Mouse (Mus musculus) cerebellum, adult 2 months (tissue): Measurements from ENCODE around the gene Zbtb7a. TPM values are rescaled to one million over a fixed set of nuclear protein-coding genes. Genes with fewer than 3 reads are reported as not detected.

Experiments used
- DNase-seq, 2 experiments: peaks; one replicate each; pipeline ENCODE4 v3.0.0; 2021
- H3K27ac ChIP-seq: fragments of 200-500 bp; 2 replicates; pipeline ENCODE4 v1.5.1; 2012; ENCODE audit warnings: low read length, control low read depth, inconsistent platforms; ENCODE audit not compliant: insufficient read depth
- H3K27me3 ChIP-seq: fragments of 200-500 bp; 2 replicates; pipeline ENCODE4 v1.6.1; 2012; ENCODE audit warnings: inconsistent platforms, mild to moderate bottlenecking, low read length, moderate library complexity; ENCODE audit not compliant: control insufficient read depth, insufficient read depth
- H3K4me1 ChIP-seq: fragments of 200-500 bp; 2 replicates; pipeline ENCODE4 v1.6.1; 2011; ENCODE audit warnings: low read length; ENCODE audit not compliant: control insufficient read depth, insufficient read depth
- H3K4me3 ChIP-seq: fragments of 200-500 bp; replicated peaks from 2 replicates; pipeline ENCODE3; 2011; ENCODE audit warnings: mild to moderate bottlenecking, low read depth, low read length, control low read depth; ENCODE audit not compliant: insufficient read depth
- CTCF ChIP-seq: fragments of 200-500 bp; IDR thresholded peaks from 2 replicates; pipeline ENCODE4 v1.5.1; 2011; ENCODE audit warnings: low read depth, mild to moderate bottlenecking, control low read depth, low read length, moderate library complexity, borderline replicate concordance; ENCODE audit not compliant: insufficient read depth
- POLR2A ChIP-seq: fragments of 200-500 bp; IDR thresholded peaks from 2 replicates; pipeline ENCODE4 v1.6.1; 2011; ENCODE audit warnings: low read length, control low read depth, borderline replicate concordance; ENCODE audit not compliant: insufficient read depth
- WGBS: fragments of 180-500 bp; shearing (Covaris S2); methylation state at CpG from one replicate; pipeline ENCODE4 v1.1.7; 2018; 5-methylcytosine and 5-hydroxymethylcytosine counted together
- polyA plus RNA-seq: library from polyadenylated mRNA; depleted of rRNA; stranded (reverse); fragments of >200 nt; gene quantifications from 2 replicates; pipeline ENCODE4 v1.2.3, GENCODE M21; 2012

The Zbtb7a gene
- polyA plus RNA-seq, 1 experiment, result 62.9 TPM

- WGBS, result 4% methylated on average over 53 of the region's 53 CpGs
Observed at GRCm38 (mm10) chr10:81182336-81183333, 47.6 kb downstream of the Zbtb7a start, which contains the start of gene Dapk3. TSS of gene Dapk3 (plus strand) at chr10:81183005.

GRCm38 (mm10) chr10:81183805-81184204 is 48.8 kb downstream of the Zbtb7a start, which contains the start of gene 4930442H23Rik:
TSS of gene 4930442H23Rik (minus strand) at chr10:81183849.
- WGBS, result 80% methylated on average over 5 of the region's 5 CpGs
- no peak for DNase-seq

More at GRCm38 (mm10) chr10:81182336-81183333, 47.6 kb downstream of the Zbtb7a start, which contains the start of gene Dapk3:
- Histone ChIP-seq H3K27ac (peak within 1 kb of the TSS; percentile 44; the same call in 1 of the 2 replicates), H3K4me3 (peak within 1 kb of the TSS; percentile 77), H3K4me1 (peaks cover 18% of the 10 kb centered on the region), H3K27me3 (no peaks in the 10 kb centered on the region)
- DNase-seq, result peak; percentile 97 to 99
- TF ChIP-seq CTCF (no peak; the same call in 1 of the 2 replicates), POLR2A (peak; percentile 73)

GRCm38 (mm10) chr10:81184765-81185164 is 49.7 kb downstream of the Zbtb7a start:
- H3K4me1 ChIP-seq, result peaks cover 6% of the 10 kb centered on the region
- H3K4me3 ChIP-seq, result no peak overlapping the region
- no peak for DNase-seq
- 70% methylated on average over 4 of the region's 4 CpGs for WGBS
- no peaks in the 10 kb centered on the region for H3K27me3 ChIP-seq
- TF ChIP-seq POLR2A (no peak), CTCF (no peak)
- no peak overlapping the region for H3K27ac ChIP-seq

More at GRCm38 (mm10) chr10:81183805-81184204, 48.8 kb downstream of the Zbtb7a start, which contains the start of gene 4930442H23Rik:
- peaks cover 8% of the 10 kb centered on the region for H3K4me1 ChIP-seq
- peak within 1 kb of the TSS; percentile 44; the same call in 1 of the 2 replicates for H3K27ac ChIP-seq
- no peaks in the 10 kb centered on the region for H3K27me3 ChIP-seq
- TF ChIP-seq POLR2A, result no peak
- TF ChIP-seq CTCF, result no peak
- H3K4me3 ChIP-seq, result peak within 1 kb of the TSS; percentile 77

- H3K4me3 ChIP-seq, result no peak overlapping the region
- 93% methylated on average over 9 of the region's 9 CpGs for WGBS
- TF ChIP-seq POLR2A (no peak), CTCF (no peak)
- H3K27me3 ChIP-seq, result no peaks in the 10 kb centered on the region
- DNase-seq, result no peak
- H3K27ac ChIP-seq, result no peak overlapping the region
- H3K4me1 ChIP-seq, result peaks cover 6% of the 10 kb centered on the region
Observed at GRCm38 (mm10) chr10:81187161-81187560, 52.1 kb downstream of the Zbtb7a start.

- TF ChIP-seq CTCF (no peak), POLR2A (no peak)
- Histone ChIP-seq H3K27me3 (no peaks in the 10 kb centered on the region), H3K27ac (no peak overlapping the region), H3K4me1 (peaks cover 5% of the 10 kb centered on the region), H3K4me3 (no peak overlapping the region)
- 59% methylated on average over 26 of the region's 26 CpGs for WGBS
- no peak for DNase-seq
Observed at GRCm38 (mm10) chr10:81189821-81190220, 54.8 kb downstream of the Zbtb7a start.

GRCm38 (mm10) chr10:81190236-81190911 is 55.4 kb downstream of the Zbtb7a start:
- DNase-seq, result peak in 1 of 2 experiments; percentile 58
- Histone ChIP-seq H3K4me3 (no peak overlapping the region), H3K27me3 (no peaks in the 10 kb centered on the region), H3K27ac (no peak overlapping the region), H3K4me1 (peaks cover 5% of the 10 kb centered on the region)
- 58% methylated on average over 31 of the region's 31 CpGs for WGBS
- TF ChIP-seq POLR2A, result no peak
- peak; percentile 59; the same call in 1 of the 2 replicates for TF ChIP-seq CTCF

GRCm38 (mm10) chr10:81190912-81191321 is 55.9 kb downstream of the Zbtb7a start:
- no peak for DNase-seq
- Histone ChIP-seq H3K4me3 (no peak overlapping the region), H3K27ac (no peak overlapping the region), H3K4me1 (peaks cover 5% of the 10 kb centered on the region), H3K27me3 (no peaks in the 10 kb centered on the region)
- 69% methylated on average over 6 of the region's 6 CpGs for WGBS
- TF ChIP-seq CTCF (peak; percentile 37; the same call in 1 of the 2 replicates), POLR2A (no peak)
